Mouse (Mus musculus) ES-Bruce4 (cell line): Measurements from ENCODE around the gene Srgap1. TPM values are rescaled to one million over a fixed set of nuclear protein-coding genes. Genes with fewer than 3 reads are reported as not detected.

ENCODE experiments used
- H3K27ac ChIP-seq: 2 replicates; pipeline ENCODE4 v1.5.1; 2012; ENCODE audit warnings: low read length, inconsistent platforms; ENCODE audit not compliant: insufficient read depth
- H3K27me3 ChIP-seq: 2 replicates; pipeline ENCODE4 v1.6.1; 2012; ENCODE audit warnings: mild to moderate bottlenecking, low read length, inconsistent platforms; ENCODE audit not compliant: control insufficient read depth, poor library complexity, insufficient read depth, severe bottlenecking
- H3K36me3 ChIP-seq: 2 replicates; pipeline ENCODE4 v1.6.1; 2012; ENCODE audit warnings: inconsistent platforms, mild to moderate bottlenecking, low read length, moderate library complexity; ENCODE audit not compliant: control insufficient read depth, poor library complexity, insufficient read depth, severe bottlenecking
- H3K4me1 ChIP-seq: one replicate; pipeline ENCODE4 v1.8.1; 2011; ENCODE audit warnings: low read length; ENCODE audit not compliant: control insufficient read depth, insufficient read depth
- H3K4me3 ChIP-seq: 2 replicates; pipeline ENCODE4 v1.5.1; 2011; ENCODE audit warnings: low read depth, mild to moderate bottlenecking, low read length
- H3K9ac ChIP-seq: 2 replicates; pipeline ENCODE4 v1.6.1; 2012; ENCODE audit warnings: low read depth, mild to moderate bottlenecking, inconsistent platforms; ENCODE audit not compliant: poor library complexity, severe bottlenecking
- H3K9me3 ChIP-seq: replicated peaks from 2 replicates; pipeline ENCODE4 v1.6.1; 2012; ENCODE audit warnings: mild to moderate bottlenecking, low read length, inconsistent platforms; ENCODE audit not compliant: control insufficient read depth, poor library complexity, insufficient read depth, severe bottlenecking
- CTCF ChIP-seq: IDR thresholded peaks from one replicate; pipeline ENCODE4 v1.8.1; 2011; ENCODE audit warnings: low read depth, low read length
- EP300 ChIP-seq: IDR thresholded peaks from 2 replicates; pipeline ENCODE4 v1.6.1; 2011; ENCODE audit warnings: low read depth, low read length; ENCODE audit not compliant: insufficient read depth
- POLR2A ChIP-seq: IDR thresholded peaks from one replicate; pipeline ENCODE4 v1.8.1; 2011; ENCODE audit warnings: low read length; ENCODE audit not compliant: insufficient read depth
- polyA plus RNA-seq: library from polyadenylated mRNA; stranded (reverse); fragments of >200 nt; gene quantifications from 2 replicates; pipeline ENCODE4 v1.2.4, GENCODE M21; 2011; ENCODE audit warnings: low read depth; ENCODE audit not compliant: missing spikeins, insufficient read depth, insufficient read length

Srgap1 gene
- polyA plus RNA-seq, 1 experiment, result 8.0 TPM

- Histone ChIP-seq H3K4me1 (no peaks in the 10 kb centered on the region), H3K27me3 (peaks cover 1% of the 10 kb centered on the region; the same call in 1 of the 2 replicates), H3K9ac (no peak overlapping the region), H3K36me3 (no peaks in the 10 kb centered on the region), H3K9me3 (no peaks in the 10 kb centered on the region), H3K27ac (no peak overlapping the region), H3K4me3 (no peak overlapping the region)
- TF ChIP-seq POLR2A (no peak), EP300 (no peak), CTCF (no peak)
These were observed 226.3 kb downstream of the Srgap1 start for GRCm38 (mm10) chr10:121820846-121821245.

GRCm38 (mm10) chr10:121817983-121818382 lies 229.1 kb downstream of the Srgap1 start:
- TF ChIP-seq POLR2A, result no peak
- TF ChIP-seq EP300, result no peak
- no peak for TF ChIP-seq CTCF

GRCm38 (mm10) chr10:121807771-121808170 lies 239.3 kb downstream of the Srgap1 start:
- no peak overlapping the region for H3K9ac ChIP-seq
- no peak overlapping the region for H3K27ac ChIP-seq
- no peak overlapping the region for H3K4me3 ChIP-seq
- no peaks in the 10 kb centered on the region; the same call in 1 of the 2 replicates for H3K9me3 ChIP-seq
- TF ChIP-seq CTCF, result no peak
- no peak for TF ChIP-seq EP300
- TF ChIP-seq POLR2A, result no peak
- H3K36me3 ChIP-seq, result no peaks in the 10 kb centered on the region
- no peaks in the 10 kb centered on the region for H3K27me3 ChIP-seq
- no peaks in the 10 kb centered on the region for H3K4me1 ChIP-seq

More at GRCm38 (mm10) chr10:121817983-121818382, 229.1 kb downstream of the Srgap1 start:
- Histone ChIP-seq H3K9me3 (no peaks in the 10 kb centered on the region), H3K27ac (no peak overlapping the region), H3K4me1 (no peaks in the 10 kb centered on the region), H3K4me3 (no peak overlapping the region), H3K27me3 (no peaks in the 10 kb centered on the region), H3K36me3 (no peaks in the 10 kb centered on the region), H3K9ac (no peak overlapping the region)

GRCm38 (mm10) chr10:121806806-121807205 lies 240.3 kb downstream of the Srgap1 start:
- Histone ChIP-seq H3K4me1 (no peaks in the 10 kb centered on the region), H3K9me3 (no peaks in the 10 kb centered on the region; the same call in 1 of the 2 replicates), H3K27ac (no peak overlapping the region), H3K4me3 (no peak overlapping the region), H3K36me3 (no peaks in the 10 kb centered on the region), H3K9ac (no peak overlapping the region), H3K27me3 (no peaks in the 10 kb centered on the region)
- TF ChIP-seq CTCF (no peak), POLR2A (no peak), EP300 (no peak)

- TF ChIP-seq POLR2A (no peak), CTCF (no peak), EP300 (no peak)
- no peak overlapping the region for H3K9ac ChIP-seq
- H3K27me3 ChIP-seq, result no peaks in the 10 kb centered on the region
- no peaks in the 10 kb centered on the region for H3K36me3 ChIP-seq
- no peak overlapping the region for H3K4me3 ChIP-seq
- H3K27ac ChIP-seq, result no peak overlapping the region
- H3K9me3 ChIP-seq, result no peaks in the 10 kb centered on the region; the same call in 1 of the 2 replicates
- H3K4me1 ChIP-seq, result no peaks in the 10 kb centered on the region
These were observed 241.2 kb downstream of the Srgap1 start for GRCm38 (mm10) chr10:121805933-121806341.

- no peak overlapping the region for H3K4me3 ChIP-seq
- no peaks in the 10 kb centered on the region for H3K4me1 ChIP-seq
- TF ChIP-seq EP300, result no peak
These were observed 242.6 kb downstream of the Srgap1 start for GRCm38 (mm10) chr10:121804551-121804950.

More at GRCm38 (mm10) chr10:121804551-121804950, 242.6 kb downstream of the Srgap1 start:
- H3K9me3 ChIP-seq, result no peaks in the 10 kb centered on the region; the same call in 1 of the 2 replicates
- no peaks in the 10 kb centered on the region for H3K27me3 ChIP-seq
- H3K9ac ChIP-seq, result no peak overlapping the region
- no peak overlapping the region for H3K27ac ChIP-seq
- no peaks in the 10 kb centered on the region for H3K36me3 ChIP-seq
